Mouse (Mus musculus) heart, embryonic 15.5 days (tissue): ENCODE results near the gene Junb. TPM values are rescaled to one million over a fixed set of nuclear protein-coding genes. Genes with fewer than 3 reads are reported as not detected.

Experiments used
- ATAC-seq: fragments of 200-750 bp; cut with Nextera tagmentation; replicated peaks from 2 replicates; pipeline ENCODE4 v1.8.0; 2017; ENCODE audit warnings: low read depth, moderate TSS enrichment; ENCODE audit not compliant: insufficient number of reproducible peaks, insufficient read depth, low FRiP score
- H3K27ac ChIP-seq: fragments of 300-500 bp; sonication (generic); 2 replicates; pipeline ENCODE4 v1.5.1; 2015; ENCODE audit warnings: mild to moderate bottlenecking, inconsistent platforms
- H3K27me3 ChIP-seq: fragments of 300-500 bp; sonication (generic); 2 replicates; pipeline ENCODE4 v1.6.1; 2015; ENCODE audit warnings: inconsistent platforms
- H3K36me3 ChIP-seq: fragments of 300-500 bp; sonication (generic); 2 replicates; pipeline ENCODE4 v1.6.1; 2015; ENCODE audit warnings: mild to moderate bottlenecking, inconsistent platforms
- H3K4me1 ChIP-seq: fragments of 300-500 bp; sonication (generic); replicated peaks from 2 replicates; pipeline ENCODE4 v1.6.1; 2015; ENCODE audit warnings: inconsistent platforms
- H3K4me2 ChIP-seq: fragments of 300-500 bp; sonication (generic); 2 replicates; pipeline ENCODE4 v1.6.1; 2015; ENCODE audit warnings: inconsistent platforms, mild to moderate bottlenecking, moderate library complexity
- H3K4me3 ChIP-seq: fragments of 300-500 bp; sonication (generic); 2 replicates; pipeline ENCODE4 v1.5.1; 2015; ENCODE audit warnings: mild to moderate bottlenecking, inconsistent platforms
- H3K9ac ChIP-seq: fragments of 300-500 bp; sonication (generic); 2 replicates; pipeline ENCODE4 v1.6.1; 2015; ENCODE audit warnings: mild to moderate bottlenecking, inconsistent platforms
- H3K9me3 ChIP-seq: fragments of 300-500 bp; sonication (generic); replicated peaks from 2 replicates; pipeline ENCODE4 v1.6.1; 2016; ENCODE audit warnings: inconsistent platforms
- WGBS: fragments of 180-500 bp; shearing (Covaris S2); methylation state at CpG from one replicate; pipeline ENCODE4 v1.1.7; 2015; ENCODE audit warnings: mixed read lengths; 5-methylcytosine and 5-hydroxymethylcytosine counted together
- polyA plus RNA-seq: library from polyadenylated mRNA; unstranded; fragments of >200 nt; fragmentation: Nextera tagmentation; extraction: Ambion mirVana; gene quantifications from 2 replicates; pipeline ENCODE4 v1.2.1, GENCODE M21; 2015

Junb gene
- polyA plus RNA-seq, 1 experiment from 2014 or later: 11.0 TPM

- H3K4me3 ChIP-seq: peak overlapping the region; percentile 33
- H3K4me1 ChIP-seq: peaks cover 5% of the 10 kb centered on the region; the same call in 1 of the 2 replicates
- H3K9me3 ChIP-seq: no peaks in the 10 kb centered on the region
- H3K27ac ChIP-seq: no peak overlapping the region
- peaks cover 58% of the 10 kb centered on the region for H3K27me3 ChIP-seq
- ATAC-seq: no peak
- 4% methylated on average over 26 of the region's 26 CpGs for whole genome bisulfite sequencing
- peaks cover 6% of the 10 kb centered on the region; the same call in 1 of the 2 replicates for H3K36me3 ChIP-seq
- peak overlapping the region; percentile 64 for H3K4me2 ChIP-seq
- peak overlapping the region; percentile 49; the same call in 1 of the 2 replicates for H3K9ac ChIP-seq
Observed at GRCm38 (mm10) chr8:85013230-85013840, 34.8 kb upstream of the Junb start.

- ATAC-seq: no peak; the same call in 1 of the 2 replicates
- Histone ChIP-seq H3K4me1 (peaks cover 7% of the 10 kb centered on the region; the same call in 1 of the 2 replicates), H3K9me3 (no peaks in the 10 kb centered on the region), H3K36me3 (no peaks in the 10 kb centered on the region), H3K4me2 (no peak overlapping the region), H3K27me3 (peaks cover 74% of the 10 kb centered on the region), H3K27ac (no peak overlapping the region), H3K9ac (no peak overlapping the region), H3K4me3 (no peak overlapping the region)
- WGBS: 8% methylated on average over 28 of the region's 28 CpGs
Observed at GRCm38 (mm10) chr8:85011242-85011641, 32.7 kb upstream of the Junb start.

GRCm38 (mm10) chr8:85007686-85008085 is 29.2 kb upstream of the Junb start:
- WGBS: 12% methylated on average over 25 of the region's 25 CpGs
- H3K9me3 ChIP-seq: no peaks in the 10 kb centered on the region
- no peak overlapping the region for H3K27ac ChIP-seq
- peaks cover 52% of the 10 kb centered on the region for H3K27me3 ChIP-seq
- H3K4me3 ChIP-seq: no peak overlapping the region
- no peaks in the 10 kb centered on the region for H3K36me3 ChIP-seq
- no peak for ATAC-seq
- 0 out of 2 replicates have a peak, but pooled peaks cover 2% of the 10 kb centered on the region for H3K4me1 ChIP-seq
- H3K9ac ChIP-seq: no peak overlapping the region
- no peak overlapping the region for H3K4me2 ChIP-seq

GRCm38 (mm10) chr8:84997649-84998295 is 19.3 kb upstream of the Junb start:
- Histone ChIP-seq H3K9ac (0 out of 2 replicates have a peak overlapping the region, but pooled peaks have one; percentile 21), H3K9me3 (no peaks in the 10 kb centered on the region), H3K4me1 (peaks cover 10% of the 10 kb centered on the region; the same call in 1 of the 2 replicates), H3K36me3 (no peaks in the 10 kb centered on the region), H3K4me2 (peak overlapping the region; percentile 36), H3K27me3 (peaks cover 28% of the 10 kb centered on the region), H3K4me3 (no peak overlapping the region), H3K27ac (no peak overlapping the region)
- 7% methylated on average over 19 of the region's 19 CpGs for WGBS
- peak; percentile 48 for ATAC-seq

GRCm38 (mm10) chr8:84996978-84997377 is 18.5 kb upstream of the Junb start:
- WGBS: 79% methylated on average over 5 of the region's 5 CpGs
- H3K4me3 ChIP-seq: no peak overlapping the region
- peaks cover 28% of the 10 kb centered on the region for H3K27me3 ChIP-seq
- no peak for ATAC-seq
- peaks cover 10% of the 10 kb centered on the region; the same call in 1 of the 2 replicates for H3K4me1 ChIP-seq
- H3K36me3 ChIP-seq: no peaks in the 10 kb centered on the region
- H3K27ac ChIP-seq: no peak overlapping the region
- H3K4me2 ChIP-seq: no peak overlapping the region
- no peaks in the 10 kb centered on the region for H3K9me3 ChIP-seq
- no peak overlapping the region for H3K9ac ChIP-seq

GRCm38 (mm10) chr8:84995680-84996079 is 17.2 kb upstream of the Junb start:
- H3K36me3 ChIP-seq: no peaks in the 10 kb centered on the region
- H3K4me1 ChIP-seq: peaks cover 15% of the 10 kb centered on the region
- no peak overlapping the region for H3K27ac ChIP-seq
- 19% methylated on average over 25 of the region's 25 CpGs for WGBS
- H3K9me3 ChIP-seq: no peaks in the 10 kb centered on the region
- peak overlapping the region; percentile 24; the same call in 1 of the 2 replicates for H3K4me2 ChIP-seq
- H3K27me3 ChIP-seq: peaks cover 28% of the 10 kb centered on the region
- H3K9ac ChIP-seq: no peak overlapping the region
- H3K4me3 ChIP-seq: no peak overlapping the region
- no peak for ATAC-seq

- Histone ChIP-seq H3K27me3 (peaks cover 28% of the 10 kb centered on the region), H3K27ac (no peak overlapping the region), H3K9ac (no peak overlapping the region), H3K36me3 (no peaks in the 10 kb centered on the region), H3K4me2 (no peak overlapping the region), H3K9me3 (no peaks in the 10 kb centered on the region), H3K4me3 (no peak overlapping the region), H3K4me1 (peaks cover 19% of the 10 kb centered on the region)
- WGBS: 89% methylated on average over 9 of the region's 9 CpGs
- no peak for ATAC-seq
Observed at GRCm38 (mm10) chr8:84994375-84994774, 15.9 kb upstream of the Junb start.

- Histone ChIP-seq H3K9ac (peak overlapping the region; percentile 61), H3K4me1 (peaks cover 23% of the 10 kb centered on the region), H3K27me3 (peaks cover 14% of the 10 kb centered on the region), H3K4me2 (peak overlapping the region; percentile 91), H3K36me3 (no peaks in the 10 kb centered on the region), H3K4me3 (peak overlapping the region; percentile 63), H3K9me3 (no peaks in the 10 kb centered on the region), H3K27ac (peak overlapping the region; percentile 52; the same call in 1 of the 2 replicates)
- ATAC-seq: peak; percentile 38; the same call in 1 of the 2 replicates
- WGBS: 4% methylated on average over 15 of the region's 15 CpGs
Observed at GRCm38 (mm10) chr8:84990836-84991235, 12.3 kb upstream of the Junb start.

- peak within 1 kb of the TSS; percentile 58 for H3K27ac ChIP-seq
- ATAC-seq: peak; percentile 87
- peak within 1 kb of the TSS; percentile 61 for H3K9ac ChIP-seq
Observed at GRCm38 (mm10) chr8:84990349-84990748, 11.8 kb upstream of the Junb start, which contains the start of gene Hook2. TSS of gene Hook2 (plus strand) at chr8:84990603.

GRCm38 (mm10) chr8:84989810-84990209 is 11.3 kb upstream of the Junb start:
- Histone ChIP-seq H3K4me1 (peaks cover 30% of the 10 kb centered on the region), H3K27me3 (peaks cover 6% of the 10 kb centered on the region), H3K27ac (peak overlapping the region; percentile 58), H3K4me2 (peak overlapping the region; percentile 91), H3K9ac (peak overlapping the region; percentile 55), H3K36me3 (no peaks in the 10 kb centered on the region), H3K9me3 (no peaks in the 10 kb centered on the region), H3K4me3 (peak overlapping the region; percentile 63)
- WGBS: under 1% methylated on average over 15 of the region's 15 CpGs
- peak; percentile 54 for ATAC-seq

More at GRCm38 (mm10) chr8:84990349-84990748, 11.8 kb upstream of the Junb start, which contains the start of gene Hook2:
- peaks cover 11% of the 10 kb centered on the region for H3K27me3 ChIP-seq
- H3K4me2 ChIP-seq: peak within 1 kb of the TSS; percentile 91
- peak within 1 kb of the TSS; percentile 63 for H3K4me3 ChIP-seq
- WGBS: 1% methylated on average over 28 of the region's 28 CpGs
- H3K9me3 ChIP-seq: no peaks in the 10 kb centered on the region
- peaks cover 25% of the 10 kb centered on the region for H3K4me1 ChIP-seq
- H3K36me3 ChIP-seq: no peaks in the 10 kb centered on the region

- 15% methylated on average over 15 of the region's 15 CpGs for WGBS
- no peak overlapping the region; the same call in 1 of the 2 replicates for H3K9ac ChIP-seq
- H3K4me3 ChIP-seq: 0 out of 2 replicates have a peak overlapping the region, but pooled peaks have one; percentile 63
- H3K4me1 ChIP-seq: peaks cover 35% of the 10 kb centered on the region
- 0 out of 2 replicates have a peak overlapping the region, but pooled peaks have one; percentile 15 for H3K27ac ChIP-seq
- H3K4me2 ChIP-seq: peak overlapping the region; percentile 91
- 0 out of 2 replicates have a peak, but pooled peaks cover 2% of the 10 kb centered on the region for H3K27me3 ChIP-seq
- H3K36me3 ChIP-seq: no peaks in the 10 kb centered on the region
- ATAC-seq: no peak
- no peaks in the 10 kb centered on the region for H3K9me3 ChIP-seq
Observed at GRCm38 (mm10) chr8:84989311-84989731, 10.8 kb upstream of the Junb start.
